Mouse (Mus musculus) ES-E14 (cell line): ENCODE results near the gene Akap12.

Experiments
- CHD2 ChIP-seq: IDR thresholded peaks from 2 replicates; pipeline ENCODE4 v1.6.1; 2014; ENCODE audit warnings: mild to moderate bottlenecking, low read depth, low read length, inconsistent platforms
- HCFC1 ChIP-seq: IDR thresholded peaks from 2 replicates; pipeline ENCODE4 v1.6.1; 2012; ENCODE audit warnings: low read length, inconsistent platforms, borderline replicate concordance; ENCODE audit not compliant: insufficient read depth
- MAFK ChIP-seq: IDR thresholded peaks from 2 replicates; pipeline ENCODE4 v1.6.1; 2014; ENCODE audit warnings: mild to moderate bottlenecking, low read depth, low read length, inconsistent platforms; ENCODE audit not compliant: insufficient read depth
- ZC3H11A ChIP-seq: IDR thresholded peaks from 2 replicates; pipeline ENCODE4 v1.6.1; 2012; ENCODE audit warnings: low read depth, mild to moderate bottlenecking, inconsistent platforms, low read length, borderline replicate concordance
- ZNF384 ChIP-seq: IDR thresholded peaks from 2 replicates; pipeline ENCODE4 v1.6.1; 2012; ENCODE audit warnings: low read depth, low read length, inconsistent platforms

DNA sequence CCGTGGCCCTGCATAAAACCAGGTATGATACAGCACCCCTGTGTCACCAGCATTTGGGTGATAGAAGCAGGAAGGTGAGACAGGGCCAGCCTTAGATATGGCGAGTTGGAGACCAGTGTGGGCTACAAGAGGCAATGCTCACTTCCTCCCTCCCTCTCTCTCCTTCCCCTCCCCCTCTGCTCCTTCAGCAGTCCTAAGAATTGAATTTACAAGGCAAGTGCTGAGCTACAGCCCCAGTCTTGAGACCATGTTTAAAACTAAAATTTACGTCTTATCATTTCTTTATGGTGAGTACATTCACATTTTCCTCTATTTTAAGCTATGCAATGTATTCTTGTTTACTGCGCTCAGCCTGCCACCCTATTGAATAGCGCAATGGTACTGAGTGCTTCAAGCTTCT is 5.3 kb upstream of the Akap12 start:
- TF ChIP-seq CHD2 (no peak), ZNF384 (no peak), HCFC1 (no peak), ZC3H11A (no peak), MAFK (no peak)
